Comparison of ENCODE assay signal across 8 mouse cellular contexts in the genomic region with DNA sequence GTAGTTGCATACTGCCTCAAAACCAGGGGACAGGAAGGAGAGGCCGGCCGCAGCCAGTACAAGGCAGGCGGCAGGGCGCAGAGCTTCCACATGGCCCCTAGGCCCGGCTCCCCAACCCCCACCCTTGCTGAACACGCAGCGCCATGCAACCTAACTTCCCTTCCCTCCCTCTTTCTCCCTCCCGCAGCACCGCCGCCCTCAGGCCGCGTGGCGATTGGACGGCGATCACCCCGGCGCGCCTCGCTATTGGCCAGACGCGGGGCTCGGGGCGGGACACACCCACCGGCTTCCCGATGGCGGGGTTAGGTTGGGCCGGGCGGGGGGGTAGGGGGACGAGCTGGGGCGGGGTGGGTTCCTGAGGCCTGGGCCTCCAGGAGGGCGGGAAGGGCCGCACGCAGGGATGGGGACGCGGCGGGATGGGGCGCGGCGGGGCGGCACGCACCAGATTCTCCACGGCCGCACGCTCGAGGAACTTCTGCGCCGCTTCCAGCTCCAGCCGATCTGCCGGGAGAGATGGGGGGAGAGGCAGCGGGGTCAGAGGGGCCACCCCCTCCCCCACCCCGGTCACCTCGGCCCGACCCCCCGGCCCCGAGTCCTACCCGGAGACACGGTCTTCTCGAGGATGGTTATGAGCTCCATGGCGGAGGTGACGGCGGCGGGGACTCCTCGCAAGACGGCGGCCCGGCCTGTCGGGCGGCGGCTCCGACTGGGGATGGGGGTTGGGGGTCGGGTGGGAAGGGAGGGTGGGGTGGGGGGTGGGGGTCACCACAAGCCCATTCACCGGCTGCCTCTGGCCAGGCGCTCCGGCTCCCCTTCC. TPM values are rescaled to one million over a fixed set of nuclear protein-coding genes. Genes with fewer than 3 reads are reported as not detected.
DNase-seq lines count a peak whose midpoint lies in the region; ATAC-seq lines count a peak whose summit lies in the region.

No protein-coding gene starts in this region.

- peak; percentile 93 for DNase-seq in adipocyte (ENCODE audit: low spot score)
- peak; percentile 97 for DNase-seq in embryo, embryonic 10 days (ENCODE audit: low spot score)
- DNase-seq in gastrocnemius, postnatal 14 days, result peak; percentile 98
- peak; percentile 95 to 99 for DNase-seq in left cerebral cortex, postnatal 10 days (ENCODE audit: extremely low spot score in 1 of 2, low spot score in 2 of 2)
- peak; percentile 99 for DNase-seq in right cerebral cortex, postnatal 25 days
- DNase-seq in urinary bladder, postnatal 4 days (ENCODE audit: low spot score in 2 of 2), result peak; percentile 98 to 99

- ATAC-seq in inflammation-experienced regulatory T-cells, adult 6 months, result peak; percentile 62
- peak; percentile 77 for ATAC-seq in megakaryocyte-erythroid progenitor cell, adult 5-6 weeks (replicated peaks; ENCODE audit: low FRiP score, low TSS enrichment, poor library complexity, severe bottlenecking)

- intact Hi-C loops in gastrocnemius, postnatal 14 days (cut with DNase I; ENCODE audit: low total_unique reads), result no loop called here
- intact Hi-C loops in left cerebral cortex, postnatal 10 days (cut with DNase I), result no loop called here

RNA-seq across cellular contexts. Expression of a gene that starts 0.5 kb away (rescaled TPM):
- total RNA-seq in gastrocnemius, postnatal 14 days (2021), result 10 to 100 TPM; 55.8 to 65.2 TPM
- 10 to 100 TPM; 24.7 to 41.5 (median 26.2) TPM for polyA plus RNA-seq in inflammation-experienced regulatory T-cells, adult 6 months (2017; shearing (Covaris generic))
- total RNA-seq in left cerebral cortex, postnatal 10 days (2021), result 100 to 1,000 TPM; 121 to 122 TPM
- 185 and 196 TPM in 2 replicates for total RNA-seq in megakaryocyte-erythroid progenitor cell, adult 5-6 weeks (2014; fragmentation: Nextera tagmentation)
- 436 and 446 TPM in 2 replicates for total RNA-seq in megakaryocyte-erythroid progenitor cell, adult 5-6 weeks (2017)

RNA-seq across cellular contexts. Expression of a gene that starts 35.9 kb away (rescaled TPM):
- 1 to 10 TPM; 5.2 to 6.5 TPM for total RNA-seq in gastrocnemius, postnatal 14 days (2021)
- polyA plus RNA-seq in inflammation-experienced regulatory T-cells, adult 6 months (2017; shearing (Covaris generic)), result under 1 TPM in 2 of 3 experiments, not detected in 1; 0.21 to 0.44 TPM
- 10 to 100 TPM; 52.4 to 53.7 TPM for total RNA-seq in left cerebral cortex, postnatal 10 days (2021)
- 0.89 TPM in 1 of 2 replicates, not detected in the other for total RNA-seq in megakaryocyte-erythroid progenitor cell, adult 5-6 weeks (2014; fragmentation: Nextera tagmentation)
- 0.23 TPM in 2 replicates for total RNA-seq in megakaryocyte-erythroid progenitor cell, adult 5-6 weeks (2017)

Comparison
In these comparisons a context has a peak if more than half of its experiments do, and no peak if none do; other contexts are left out.
1. Peak in every context shown above with its lines: DNase-seq and ATAC-seq.
2. RNA of a gene that starts 35.9 kb away (total RNA-seq): 52.4 to 53.7 TPM in left cerebral cortex, postnatal 10 days; 5.2 to 6.5 TPM in gastrocnemius, postnatal 14 days and 0.23 to 0.89 TPM in megakaryocyte-erythroid progenitor cell, adult 5-6 weeks; every median in the first group is over 4 times any median in the second.